Mouse (Mus musculus): ENCODE measurements around the gene Skida1.

Skida1 gene

GRCm38 (mm10) chr2:18033166-18034108 lies 15.4 kb downstream of the Skida1 start:
- TF ChIP-seq GATA4 (IDR thresholded peaks at IDR 0.05; ENCODE audit: insufficient replicate concordance, low read length) = no peak

GRCm38 (mm10) chr2:18032538-18032895 lies 16.3 kb downstream of the Skida1 start:
- no peak for TF ChIP-seq GATA4 (IDR thresholded peaks at IDR 0.05; ENCODE audit: insufficient replicate concordance, low read length)

- no peak for TF ChIP-seq GATA4 (IDR thresholded peaks at IDR 0.05; ENCODE audit: insufficient replicate concordance, low read length)
These were observed 16.9 kb downstream of the Skida1 start for GRCm38 (mm10) chr2:18031831-18032537.

- TF ChIP-seq GATA4 (IDR thresholded peaks at IDR 0.05; ENCODE audit: insufficient replicate concordance, low read length) = no peak
These were observed 17.5 kb downstream of the Skida1 start for GRCm38 (mm10) chr2:18031271-18031821.

GRCm38 (mm10) chr2:18030581-18030980 lies 18.3 kb downstream of the Skida1 start:
- no peak for TF ChIP-seq GATA4 (IDR thresholded peaks at IDR 0.05; ENCODE audit: insufficient replicate concordance, low read length)

- no peak for TF ChIP-seq GATA4 (IDR thresholded peaks at IDR 0.05; ENCODE audit: insufficient replicate concordance, low read length)
These were observed 19.2 kb downstream of the Skida1 start for GRCm38 (mm10) chr2:18029656-18030055.

- no peak for TF ChIP-seq GATA4 (IDR thresholded peaks at IDR 0.05; ENCODE audit: insufficient replicate concordance, low read length)
These were observed 20.5 kb downstream of the Skida1 start for GRCm38 (mm10) chr2:18028140-18029021.

GRCm38 (mm10) chr2:18027448-18028139 lies 21.3 kb downstream of the Skida1 start:
- peak; percentile 51; the same call in 1 of the 2 replicates for TF ChIP-seq GATA4 (IDR thresholded peaks at IDR 0.05; ENCODE audit: insufficient replicate concordance, low read length)

- TF ChIP-seq GATA4 (IDR thresholded peaks at IDR 0.05; ENCODE audit: insufficient replicate concordance, low read length) = no peak
These were observed 22.5 kb downstream of the Skida1 start for GRCm38 (mm10) chr2:18026116-18026947.

- TF ChIP-seq GATA4 (IDR thresholded peaks at IDR 0.05; ENCODE audit: insufficient replicate concordance, low read length) = no peak
These were observed 23.1 kb downstream of the Skida1 start for GRCm38 (mm10) chr2:18025781-18026115.

- no peak for TF ChIP-seq GATA4 (IDR thresholded peaks at IDR 0.05; ENCODE audit: insufficient replicate concordance, low read length)
These were observed 23.7 kb downstream of the Skida1 start for GRCm38 (mm10) chr2:18025116-18025515.

- TF ChIP-seq GATA4 (IDR thresholded peaks at IDR 0.05; ENCODE audit: insufficient replicate concordance, low read length) = no peak
These were observed 26.0 kb downstream of the Skida1 start for GRCm38 (mm10) chr2:18022886-18023285.

- TF ChIP-seq GATA4 (IDR thresholded peaks at IDR 0.05; ENCODE audit: insufficient replicate concordance, low read length) = no peak
These were observed 29.7 kb downstream of the Skida1 start for GRCm38 (mm10) chr2:18019122-18019521.
